In the genomic region with DNA sequence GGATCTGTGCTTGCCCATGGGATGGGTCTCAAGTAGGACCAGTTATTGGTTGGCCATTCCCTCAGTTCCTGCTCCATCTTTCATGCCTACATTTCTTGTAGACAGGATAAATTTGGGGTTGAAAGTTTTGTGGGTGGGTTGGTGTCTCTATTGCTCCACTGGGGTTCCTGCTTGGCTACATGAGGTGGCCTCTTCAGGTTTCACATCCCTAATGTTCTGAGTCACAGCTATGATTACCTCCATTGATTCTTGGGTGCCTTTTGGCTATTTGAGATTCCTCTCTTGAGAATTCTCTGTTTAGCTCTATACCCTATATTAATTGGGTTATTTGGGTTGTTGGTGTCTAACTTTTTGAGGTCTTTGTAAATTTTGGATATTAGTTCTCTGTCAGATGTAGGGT, we compare ENCODE assay signal across 24 mouse cellular contexts.
DNase-seq lines count a peak whose midpoint lies in the region; ATAC-seq lines count a peak whose summit lies in the region.
"Had no signal": no experiment of that assay in that cellular context is flagged by ENCODE, and none has a peak within 500 bp of the region (broad histone marks: within the 10 kb centered on the region; RNA-seq: fewer than 3 reads in every experiment).

No protein-coding gene starts in this region.

- no peaks in the 10 kb centered on the region for H3K4me1 ChIP-seq in forebrain, embryonic 12.5 days
- H3K4me1 ChIP-seq in hindbrain, embryonic 10.5 days (replicated peaks): no peaks in the 10 kb centered on the region
- H3K4me1 ChIP-seq: embryonic facial prominence, embryonic 13.5 days; embryonic facial prominence, embryonic 15.5 days; forebrain, embryonic 10.5 days; forebrain, embryonic 13.5 days; forebrain, embryonic 15.5 days had no signal

- no peak overlapping the region for H3K9ac ChIP-seq in forebrain, embryonic 12.5 days
- H3K9ac ChIP-seq: embryonic facial prominence, embryonic 13.5 days; embryonic facial prominence, embryonic 15.5 days; forebrain, embryonic 13.5 days; forebrain, embryonic 15.5 days; forebrain, postnatal 0 days had no signal

- H3K36me3 ChIP-seq in forebrain, embryonic 12.5 days (replicated peaks): no peaks in the 10 kb centered on the region
- no peaks in the 10 kb centered on the region for H3K36me3 ChIP-seq in hindbrain, embryonic 10.5 days
- H3K36me3 ChIP-seq: embryonic facial prominence, embryonic 13.5 days; embryonic facial prominence, embryonic 15.5 days; forebrain, embryonic 10.5 days; forebrain, embryonic 15.5 days; G1E had no signal

- no peaks in the 10 kb centered on the region for H3K9me3 ChIP-seq in forebrain, embryonic 12.5 days
- no peaks in the 10 kb centered on the region for H3K9me3 ChIP-seq in hindbrain, embryonic 10.5 days
- H3K9me3 ChIP-seq: embryonic facial prominence, embryonic 13.5 days; embryonic facial prominence, embryonic 15.5 days; forebrain, embryonic 10.5 days; forebrain, embryonic 13.5 days; forebrain, embryonic 15.5 days; G1E had no signal

- 0 out of 2 replicates have a peak, but pooled peaks have one; percentile 50 for ATAC-seq in common myeloid progenitor, adult 5-6 weeks (replicated peaks; ENCODE audit: low read depth, poor library complexity, severe bottlenecking)
- peak; percentile 66 for ATAC-seq in megakaryocyte, adult 5-6 weeks (ENCODE audit: poor library complexity, severe bottlenecking)
- ATAC-seq in frontal cortex, adult (ENCODE audit: low TSS enrichment): no peak
- ATAC-seq in forebrain, embryonic 12.5 days (ENCODE audit: low FRiP score): no peak
- ATAC-seq: activated CD4-positive, CD25-positive, alpha-beta regulatory T cell, adult 4 months; forebrain, embryonic 13.5 days; forebrain, embryonic 15.5 days; forebrain, postnatal 0 days; Patski had no signal

- H3K4me2 ChIP-seq in forebrain, embryonic 12.5 days: no peak overlapping the region
- H3K4me2 ChIP-seq: embryonic facial prominence, embryonic 13.5 days; embryonic facial prominence, embryonic 15.5 days; forebrain, embryonic 13.5 days; forebrain, embryonic 15.5 days had no signal

- no peaks in the 10 kb centered on the region for H3K27me3 ChIP-seq in forebrain, embryonic 12.5 days
- no peaks in the 10 kb centered on the region for H3K27me3 ChIP-seq in hindbrain, embryonic 10.5 days (ENCODE audit: insufficient read depth, poor library complexity, severe bottlenecking)
- H3K27me3 ChIP-seq: embryonic facial prominence, embryonic 13.5 days; embryonic facial prominence, embryonic 15.5 days; forebrain, embryonic 13.5 days; forebrain, embryonic 15.5 days; Patski had no signal

- no peak overlapping the region for H3K27ac ChIP-seq in forebrain, embryonic 12.5 days
- H3K27ac ChIP-seq in hindbrain, embryonic 10.5 days: no peak overlapping the region
- H3K27ac ChIP-seq: embryonic facial prominence, embryonic 13.5 days; embryonic facial prominence, embryonic 15.5 days; forebrain, embryonic 10.5 days; forebrain, embryonic 13.5 days; forebrain, embryonic 15.5 days had no signal

- no peak overlapping the region for H3K4me3 ChIP-seq in forebrain, embryonic 12.5 days (replicated peaks)
- H3K4me3 ChIP-seq in hindbrain, embryonic 10.5 days: no peak overlapping the region
- H3K4me3 ChIP-seq: embryonic facial prominence, embryonic 13.5 days; embryonic facial prominence, embryonic 15.5 days; erythroblast, embryonic 14.5 days; forebrain, embryonic 10.5 days; forebrain, embryonic 13.5 days; forebrain, embryonic 15.5 days had no signal

- DNase-seq in hindbrain, embryonic 10.5 days (ENCODE audit: low spot score): no peak
- DNase-seq: adrenal gland, adult 8-10 months; adrenal gland, postnatal 14 days; adrenal gland, postnatal 36 days; cerebellum, adult 11-12 months; cerebellum, adult 2 months; cerebellum, adult 9-10 months; cerebellum, postnatal 10 days; cerebellum, postnatal 25 days; embryo, embryonic 11 days; forebrain, postnatal 0 days had no signal

Comparison
In these comparisons a context has a peak if more than half of its experiments do, and no peak if none do; other contexts are left out.
1. ATAC-seq: peak in common myeloid progenitor, adult 5-6 weeks (single experiment) and megakaryocyte, adult 5-6 weeks (single experiment); none in frontal cortex, adult (single experiment) and forebrain, embryonic 12.5 days (single experiment).